Mouse (Mus musculus): ENCODE results near the gene Tdp1. TPM values are rescaled to one million over a fixed set of nuclear protein-coding genes. Genes with fewer than 3 reads are reported as not detected.

Gene Tdp1
- total RNA-seq, 2 experiments from 2014 or later: 18.4 to 20.1 TPM

GRCm38 (mm10) chr12:99999726-100000125 lies 115.4 kb downstream of the Tdp1 start:
- DNase-seq (ENCODE audit: low spot score in 2 of 2): no peak

- DNase-seq (ENCODE audit: low spot score in 2 of 2): no peak
These were observed 116.1 kb downstream of the Tdp1 start for GRCm38 (mm10) chr12:100000381-100000780.

GRCm38 (mm10) chr12:100001246-100001645 lies 116.9 kb downstream of the Tdp1 start:
- no peak for DNase-seq (ENCODE audit: low spot score in 2 of 2)

- DNase-seq (ENCODE audit: low spot score in 2 of 2): peak in 1 of 2 experiments; percentile 31
These were observed 117.6 kb downstream of the Tdp1 start for GRCm38 (mm10) chr12:100001910-100002309.

- DNase-seq (ENCODE audit: low spot score in 2 of 2): peak in 1 of 2 experiments; percentile 33
These were observed 118.7 kb downstream of the Tdp1 start for GRCm38 (mm10) chr12:100002914-100003587.

Small RNA genes lying within 50 kb of the gene (microRNA-seq; reads per million reads assigned to microRNA genes)
- not detected for gene Gm23291

Other genes with a start within 250 kb of the Tdp1 start
- gene Efcab11, start 78 bp upstream of the Tdp1 start, total RNA-seq (2021): 1 to 10 TPM; 1.4 to 1.9 TPM
- 1 to 10 TPM; 4.3 to 4.7 TPM for gene Kcnk13, start 80.0 kb downstream of the Tdp1 start, total RNA-seq (2021)
- 100 to 1,000 TPM; 173 to 205 TPM for gene Psmc1, start 225.6 kb downstream of the Tdp1 start, total RNA-seq (2021)